Mouse (Mus musculus) thymus, adult 2 months (tissue): ENCODE data around the gene Sh3d21. TPM values are rescaled to one million over a fixed set of nuclear protein-coding genes. Genes with fewer than 3 reads are reported as not detected.
"Not testable (repeated sequence)": the region's sequence is repeated elsewhere in the genome, so short reads cannot be mapped to it uniquely, and the experiment has no call there.

Experiments used
- DNase-seq: peaks from one replicate; pipeline ENCODE4 v3.0.0; 2021
- H3K27ac ChIP-seq: fragments of 200-500 bp; 2 replicates; pipeline ENCODE4 v1.5.1; 2012; ENCODE audit warnings: low read length, control low read depth; ENCODE audit not compliant: control insufficient read depth, insufficient read depth
- H3K27me3 ChIP-seq: fragments of 200-500 bp; 2 replicates; pipeline ENCODE4 v1.6.1; 2012; ENCODE audit warnings: mild to moderate bottlenecking, low read length, moderate library complexity, mixed read lengths; ENCODE audit not compliant: control insufficient read depth, insufficient read depth
- H3K36me3 ChIP-seq: fragments of 200-500 bp; 2 replicates; pipeline ENCODE4 v1.6.1; 2012; ENCODE audit warnings: mild to moderate bottlenecking, low read length, moderate library complexity; ENCODE audit not compliant: control insufficient read depth, insufficient read depth
- H3K4me1 ChIP-seq: fragments of 200-500 bp; replicated peaks from 2 replicates; pipeline ENCODE4 v1.6.1; 2012; ENCODE audit warnings: low read length; ENCODE audit not compliant: control insufficient read depth, insufficient read depth
- H3K4me3 ChIP-seq: fragments of 200-500 bp; 2 replicates; pipeline ENCODE4 v1.5.1; 2012; ENCODE audit warnings: mild to moderate bottlenecking, low read length, control low read depth, moderate library complexity; ENCODE audit not compliant: control insufficient read depth, insufficient read depth
- CTCF ChIP-seq: fragments of 200-500 bp; IDR thresholded peaks from 2 replicates; pipeline ENCODE4 v1.5.1; 2012; ENCODE audit warnings: mild to moderate bottlenecking, control low read depth, low read length, moderate library complexity, borderline replicate concordance; ENCODE audit not compliant: control insufficient read depth, poor library complexity, insufficient read depth; ENCODE audit errors: extremely low read depth
- POLR2A ChIP-seq: fragments of 200-500 bp; IDR thresholded peaks from 2 replicates; pipeline ENCODE4 v1.6.1; 2012; ENCODE audit warnings: mild to moderate bottlenecking, low read length, control low read depth, moderate library complexity; ENCODE audit not compliant: control insufficient read depth, poor library complexity, insufficient read depth; ENCODE audit errors: extremely low read depth
- WGBS: fragments of 180-500 bp; shearing (Covaris S2); methylation state at CpG from one replicate; pipeline ENCODE4 v1.1.7; 2018; 5-methylcytosine and 5-hydroxymethylcytosine counted together
- polyA plus RNA-seq: library from polyadenylated mRNA; depleted of rRNA; stranded (reverse); fragments of >200 nt; gene quantifications from 2 replicates; pipeline ENCODE4 v1.2.3, GENCODE M21; 2012

The Sh3d21 gene
- polyA plus RNA-seq, 1 experiment = 1.2 TPM

DNA sequence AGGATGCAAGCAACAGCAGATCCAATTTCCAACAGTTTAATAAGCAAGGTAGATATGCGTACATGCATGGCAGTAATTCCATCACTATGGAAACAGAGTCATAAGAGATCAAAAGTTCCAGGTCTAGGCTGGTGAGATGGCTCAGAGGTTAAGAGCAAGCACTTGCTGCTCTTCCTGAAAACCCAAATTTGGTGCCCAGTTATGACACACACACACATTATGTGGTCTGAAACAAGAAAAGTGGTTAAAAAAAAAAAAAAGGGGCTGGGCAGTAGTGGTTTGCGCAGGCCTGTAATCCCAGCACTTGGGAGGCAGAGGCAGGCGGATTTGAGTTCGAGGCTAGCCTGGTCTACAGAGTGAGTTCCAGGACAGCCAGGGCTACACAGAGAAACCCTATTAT is 31.6 kb upstream of the Sh3d21 start:
- no peak overlapping the region for H3K27ac ChIP-seq
- H3K27me3 ChIP-seq = no peaks in the 10 kb centered on the region
- no peak overlapping the region for H3K4me3 ChIP-seq
- WGBS = 87% methylated on average over 4 of the region's 4 CpGs
- H3K36me3 ChIP-seq = peaks cover 33% of the 10 kb centered on the region
- no peak for TF ChIP-seq POLR2A
- TF ChIP-seq CTCF = no peak
- peaks cover 7% of the 10 kb centered on the region for H3K4me1 ChIP-seq
- DNase-seq = no peak

DNA sequence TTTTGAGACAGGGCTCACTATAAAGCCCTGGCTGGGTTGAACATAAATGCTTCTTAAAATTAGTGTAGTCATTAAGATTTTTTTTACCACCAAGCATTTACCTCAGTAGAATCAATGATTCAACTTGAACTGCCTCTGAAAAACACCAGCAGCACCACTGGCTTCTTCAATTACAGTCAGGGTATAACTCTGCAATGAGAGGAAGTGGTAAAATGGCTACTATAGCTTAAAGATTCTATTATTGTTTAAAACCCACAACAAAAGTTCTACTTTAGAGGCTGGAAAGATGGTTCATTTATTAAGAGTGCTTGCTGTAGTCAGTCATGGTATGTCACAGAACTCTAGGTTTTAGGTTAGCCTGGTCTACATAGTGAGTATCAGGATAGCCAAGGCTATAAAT is 30.9 kb upstream of the Sh3d21 start:
- Histone ChIP-seq H3K27ac (no peak overlapping the region), H3K4me1 (peaks cover 4% of the 10 kb centered on the region), H3K36me3 (peaks cover 33% of the 10 kb centered on the region), H3K27me3 (no peaks in the 10 kb centered on the region), H3K4me3 (no peak overlapping the region)
- no peak for DNase-seq
- TF ChIP-seq CTCF (no peak), POLR2A (no peak)

DNA sequence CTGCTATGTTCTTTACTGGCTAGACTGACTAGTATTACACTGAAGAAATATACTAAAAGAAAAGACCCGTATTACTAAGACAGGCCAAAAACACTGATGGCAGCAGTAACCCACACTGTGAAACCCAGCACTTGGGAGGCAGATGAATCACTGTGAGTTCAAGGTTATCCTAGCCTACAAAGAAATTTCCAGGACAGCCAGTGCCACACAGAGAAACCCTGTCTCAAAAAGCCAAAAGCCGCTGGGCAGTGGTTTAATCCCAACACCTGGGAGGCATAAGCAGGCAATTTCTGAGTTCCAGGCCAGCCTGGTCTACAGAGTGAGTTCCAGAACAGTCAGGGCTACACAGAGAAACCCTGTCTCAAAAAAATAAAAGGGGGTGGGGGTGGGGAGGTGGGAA is 27.3 kb upstream of the Sh3d21 start:
- TF ChIP-seq CTCF = no peak
- TF ChIP-seq POLR2A = no peak
- peaks cover 36% of the 10 kb centered on the region for H3K36me3 ChIP-seq
- WGBS = 96% methylated on average over 2 of the region's 2 CpGs
- no peak overlapping the region for H3K4me3 ChIP-seq
- no peak for DNase-seq
- no peak overlapping the region for H3K27ac ChIP-seq
- H3K4me1 ChIP-seq = 0 out of 2 replicates have a peak, but pooled peaks cover 2% of the 10 kb centered on the region
- H3K27me3 ChIP-seq = no peaks in the 10 kb centered on the region

DNA sequence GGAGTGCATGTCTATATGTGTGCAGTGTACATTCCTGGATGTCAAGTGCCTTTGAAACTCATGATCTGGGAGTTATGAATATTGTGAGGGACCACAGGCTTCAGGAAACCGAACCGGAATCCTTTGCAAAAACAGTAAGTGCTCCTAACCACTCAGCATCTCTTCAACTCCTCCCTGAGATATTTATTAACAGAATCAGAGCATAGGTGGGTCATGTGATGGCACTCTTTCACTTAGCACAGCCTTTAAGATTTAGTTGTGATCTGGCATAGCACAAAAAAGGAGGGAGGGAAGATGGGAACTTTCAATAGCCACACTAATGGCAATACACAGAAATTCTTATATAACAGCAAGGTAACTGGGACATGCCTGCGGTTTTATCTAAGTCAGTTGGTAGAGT is 23.8 kb upstream of the Sh3d21 start:
- Histone ChIP-seq H3K4me3 (no peak overlapping the region), H3K27ac (no peak overlapping the region), H3K27me3 (no peaks in the 10 kb centered on the region), H3K36me3 (peaks cover 35% of the 10 kb centered on the region), H3K4me1 (no peaks in the 10 kb centered on the region)
- WGBS = 96% methylated on average over 3 of the region's 3 CpGs
- TF ChIP-seq POLR2A (no peak), CTCF (no peak)
- DNase-seq = no peak

DNA sequence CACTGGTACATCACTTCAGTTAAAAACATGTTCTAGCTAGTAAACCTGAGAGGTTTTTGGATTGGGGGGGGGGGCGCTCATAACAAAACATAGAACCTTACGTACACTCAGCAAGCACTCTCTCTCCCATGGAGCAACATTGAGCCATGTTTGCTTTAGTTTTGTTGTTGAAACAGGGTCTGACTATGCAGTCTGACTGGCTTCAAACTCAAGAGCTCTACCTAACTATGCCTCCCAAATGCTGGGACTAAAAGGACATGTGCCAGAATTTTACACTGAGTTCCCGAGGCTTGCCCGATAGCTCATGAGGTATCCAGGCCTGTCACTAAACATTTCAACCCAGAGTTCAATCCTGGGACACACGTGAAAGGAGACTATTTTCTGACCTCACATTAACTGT is 19.7 kb upstream of the Sh3d21 start:
- Histone ChIP-seq H3K27ac (no peak overlapping the region), H3K27me3 (no peaks in the 10 kb centered on the region), H3K4me1 (no peaks in the 10 kb centered on the region), H3K36me3 (peaks cover 48% of the 10 kb centered on the region), H3K4me3 (no peak overlapping the region)
- WGBS = 96% methylated on average over 5 of the region's 5 CpGs
- no peak for DNase-seq
- TF ChIP-seq POLR2A (no peak), CTCF (no peak)

DNA sequence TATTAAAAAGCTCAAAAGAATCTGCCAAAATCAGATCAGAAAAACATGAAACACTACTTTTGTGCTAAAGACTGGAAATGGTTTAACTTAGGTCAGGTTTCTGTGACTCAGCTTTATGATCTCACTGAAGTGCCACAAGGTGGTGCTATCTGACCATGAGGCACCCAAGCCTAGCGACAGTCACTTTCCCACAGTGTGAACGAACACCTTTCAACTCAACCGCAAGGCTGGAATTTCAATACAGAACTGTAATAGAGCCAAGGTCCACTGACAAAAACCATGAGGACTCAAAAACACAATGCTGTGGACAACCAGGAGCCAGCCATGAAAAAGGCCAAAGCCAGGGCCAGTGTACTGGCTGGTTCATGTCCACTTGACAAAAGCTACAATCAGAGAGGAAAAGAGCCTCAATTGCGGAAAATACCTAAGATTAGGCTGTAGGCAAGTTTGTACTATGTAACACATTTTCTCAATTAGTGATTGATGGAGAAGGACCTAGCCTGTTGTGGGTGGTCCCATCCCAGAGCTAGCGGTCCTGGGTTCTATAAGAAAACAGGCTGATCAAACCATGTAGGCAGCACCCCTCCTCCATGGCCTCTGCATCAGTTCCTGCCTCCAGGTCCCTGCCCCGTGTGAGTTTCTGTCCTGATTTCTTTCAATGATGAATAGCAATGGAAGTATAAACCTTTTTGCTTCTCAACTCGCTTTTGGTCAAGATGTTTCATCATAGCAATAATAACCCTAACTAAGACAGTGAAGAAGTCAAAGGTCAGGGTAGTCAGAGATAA is 18.1 kb upstream of the Sh3d21 start:
- WGBS = 68% methylated on average over 7 of the region's 7 CpGs
- TF ChIP-seq CTCF = no peak
- TF ChIP-seq POLR2A = no peak
- Histone ChIP-seq H3K27ac (no peak overlapping the region), H3K36me3 (peaks cover 63% of the 10 kb centered on the region), H3K27me3 (no peaks in the 10 kb centered on the region), H3K4me1 (no peaks in the 10 kb centered on the region), H3K4me3 (no peak overlapping the region)
- DNase-seq = peak; percentile 37

DNA sequence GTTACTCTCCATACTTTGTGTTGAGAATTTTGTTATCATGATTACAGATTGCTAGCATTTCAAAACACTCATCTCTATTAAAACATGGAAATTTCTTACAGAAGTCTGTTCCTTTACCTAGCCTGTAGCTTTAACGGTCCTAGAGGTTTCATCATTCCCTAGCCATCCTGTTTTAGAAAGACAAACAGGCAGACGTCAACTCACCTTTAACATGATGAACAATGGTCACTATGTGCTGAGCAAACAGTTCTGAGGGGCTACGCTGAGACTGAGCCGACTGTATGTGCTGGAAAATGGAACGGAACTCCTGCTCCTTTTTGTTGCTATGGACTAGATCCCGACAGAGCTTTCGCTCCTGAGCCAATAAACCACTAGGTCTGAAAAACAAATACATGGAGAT is 12.7 kb upstream of the Sh3d21 start:
- not testable (repeated sequence) for DNase-seq, H3K27ac ChIP-seq, H3K4me3 ChIP-seq, H3K4me1 ChIP-seq, H3K27me3 ChIP-seq
- WGBS = 97% methylated on average over 7 of the region's 7 CpGs
- H3K36me3 ChIP-seq = peaks cover 94% of the 10 kb centered on the region
